Mouse (Mus musculus) small intestine, adult 10 weeks (tissue): Measurements from ENCODE around the gene Mfsd13b. TPM values are rescaled to one million over a fixed set of nuclear protein-coding genes. Genes with fewer than 3 reads are reported as not detected.

Experiments
- polyA plus RNA-seq: library from polyadenylated mRNA; stranded (reverse); fragments of 350-450 nt; fragmentation: Illumina TruSeq; extraction: RNeasy Lipid Tissue Mini Kit (QIAGEN cat#74804); gene quantifications from one replicate; pipeline ENCODE4 v1.2.3, GENCODE M21; 2014; ENCODE audit warnings: low replicate concordance

The Mfsd13b gene
- polyA plus RNA-seq = 0.52 TPM

GRCm38 (mm10) chr7:120982200-120982841, at the start of gene Mfsd13b, which contains the start of gene Cdr2:
Gene Mfsd13b, plus strand, starts transcription at chr7:120982509.
Gene Cdr2, minus strand, starts transcription at chr7:120982312.

DNA sequence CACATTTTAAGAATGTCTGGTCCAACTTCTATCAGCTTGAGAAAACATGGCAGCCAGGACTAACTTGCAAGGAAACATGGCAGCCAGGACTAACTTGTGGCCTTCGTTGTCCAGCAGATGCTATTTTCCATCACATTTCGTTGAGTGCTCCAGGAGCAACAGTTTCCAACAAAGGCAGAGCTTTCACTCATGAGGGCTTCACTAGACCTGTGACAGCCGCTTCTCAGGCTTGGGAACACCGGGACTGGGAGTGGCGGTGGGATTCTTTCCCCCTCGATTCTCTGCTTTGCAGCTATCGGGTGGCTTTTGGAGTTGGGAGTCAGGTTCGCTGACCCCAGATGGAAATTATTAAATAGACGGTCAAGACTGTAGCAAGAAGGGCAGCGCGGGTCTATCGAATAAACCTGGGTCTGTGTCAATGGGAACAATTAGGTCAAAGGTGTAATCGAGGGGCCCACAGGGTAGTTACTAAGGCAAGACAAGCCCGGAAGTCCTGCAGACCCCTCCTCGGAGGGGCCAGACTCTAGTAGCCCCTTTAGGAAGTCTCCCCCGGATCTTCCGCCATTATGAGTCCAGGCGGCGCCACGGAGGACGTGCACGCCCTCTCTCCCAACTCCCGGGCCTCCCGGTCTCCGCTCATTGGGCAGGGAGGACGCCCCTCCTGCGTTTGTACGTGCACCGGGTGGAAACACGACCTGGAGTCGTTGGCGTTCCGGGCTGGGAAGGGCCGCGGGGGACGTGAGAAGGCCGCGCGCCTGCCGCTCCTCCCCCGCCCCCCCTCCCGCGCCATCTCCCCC, 51.7 kb downstream of the Mfsd13b start, which contains the start of gene Mettl9:
Gene Mettl9 (plus strand): TSS at position 590 of the 797 bp plus-strand sequence.

Other genes starting within 250 kb of the Mfsd13b start
- gene Vwa3a, start 243.2 kb upstream of the Mfsd13b start, polyA plus RNA-seq = not detected
- not detected for gene Gm5737, start 170.1 kb upstream of the Mfsd13b start, polyA plus RNA-seq
- 2.9 TPM for gene Eef2k, start 139.7 kb upstream of the Mfsd13b start, polyA plus RNA-seq
- 7.6 TPM for gene Polr3e, start 64.8 kb upstream of the Mfsd13b start, polyA plus RNA-seq
- 190 TPM for gene Cdr2, start 197 bp upstream of the Mfsd13b start, polyA plus RNA-seq
- gene Mettl9, start 51.9 kb downstream of the Mfsd13b start, polyA plus RNA-seq = 409 TPM
- 14.6 TPM for gene Igsf6, start 92.1 kb downstream of the Mfsd13b start, polyA plus RNA-seq
- not detected for gene Otoa, start 99.1 kb downstream of the Mfsd13b start, polyA plus RNA-seq